Mouse (Mus musculus) liver, embryonic 16.5 days (tissue): ENCODE results near the gene Cnot1. TPM values are rescaled to one million over a fixed set of nuclear protein-coding genes. Genes with fewer than 3 reads are reported as not detected.

Experiments used
- ATAC-seq: fragments of 200-750 bp; cut with Nextera tagmentation; 2 replicates; pipeline ENCODE4 v1.8.0; 2017; ENCODE audit warnings: low read depth, mild to moderate bottlenecking, moderate number of reproducible peaks, moderate library complexity
- H3K27ac ChIP-seq: fragments of 300-500 bp; sonication (generic); 2 replicates; pipeline ENCODE4 v1.5.1; 2014; ENCODE audit warnings: mild to moderate bottlenecking, low read length
- H3K27me3 ChIP-seq: fragments of 300-500 bp; sonication (generic); 2 replicates; pipeline ENCODE4 v1.6.1; 2014; ENCODE audit warnings: low read depth, low read length, mixed read lengths; ENCODE audit not compliant: control insufficient read depth, insufficient read depth
- H3K36me3 ChIP-seq: fragments of 300-500 bp; sonication (generic); 2 replicates; pipeline ENCODE4 v1.6.1; 2014; ENCODE audit warnings: mild to moderate bottlenecking; ENCODE audit not compliant: control insufficient read depth, insufficient read depth
- H3K4me1 ChIP-seq: fragments of 300-500 bp; sonication (generic); 2 replicates; pipeline ENCODE4 v1.6.1; 2014; ENCODE audit warnings: low read depth, low read length, mixed read lengths; ENCODE audit not compliant: control insufficient read depth
- H3K4me2 ChIP-seq: fragments of 300-500 bp; sonication (generic); 2 replicates; pipeline ENCODE4 v1.6.1; 2014; ENCODE audit warnings: low read depth, low read length, mixed read lengths
- H3K4me3 ChIP-seq: fragments of 300-500 bp; sonication (generic); 2 replicates; pipeline ENCODE4 v1.5.1; 2014; ENCODE audit warnings: low read depth, mild to moderate bottlenecking, low read length
- H3K9ac ChIP-seq: fragments of 300-500 bp; sonication (generic); 2 replicates; pipeline ENCODE4 v1.6.1; 2014; ENCODE audit warnings: low read depth, low read length
- H3K9me3 ChIP-seq: fragments of 300-500 bp; sonication (generic); replicated peaks from 2 replicates; pipeline ENCODE4 v1.6.1; 2016; ENCODE audit warnings: low read length; ENCODE audit not compliant: control insufficient read depth
- WGBS: fragments of 180-500 bp; shearing (Covaris S2); extraction: QIAGEN DNeasy Blood & Tissue Kit; methylation state at CpG from one replicate; pipeline ENCODE4 v1.1.7; 2014; ENCODE audit not compliant: insufficient replicate concordance; 5-methylcytosine and 5-hydroxymethylcytosine counted together
- polyA plus RNA-seq: library from polyadenylated mRNA; unstranded; fragments of >200 nt; fragmentation: Nextera tagmentation; extraction: Ambion mirVana; gene quantifications from 2 replicates; pipeline ENCODE4 v1.2.1, GENCODE M21; 2015

The Cnot1 gene
- polyA plus RNA-seq, 1 experiment from 2014 or later: 30.6 TPM

GRCm38 (mm10) chr8:95696661-95697060, 110.6 kb downstream of the Cnot1 start:
- no peaks in the 10 kb centered on the region for H3K4me1 ChIP-seq
- H3K27me3 ChIP-seq: peaks cover 29% of the 10 kb centered on the region
- H3K4me2 ChIP-seq: no peak overlapping the region
- H3K36me3 ChIP-seq: no peaks in the 10 kb centered on the region
- no peak overlapping the region for H3K4me3 ChIP-seq
- H3K9me3 ChIP-seq: no peaks in the 10 kb centered on the region
- no peak overlapping the region for H3K9ac ChIP-seq
- WGBS: 58% methylated on average over 8 of the region's 8 CpGs
- no peak overlapping the region for H3K27ac ChIP-seq
- no peak for ATAC-seq

- WGBS: 15% methylated on average over 6 of the region's 6 CpGs
- no peak overlapping the region for H3K27ac ChIP-seq
- H3K36me3 ChIP-seq: no peaks in the 10 kb centered on the region
- no peak for ATAC-seq
- H3K4me1 ChIP-seq: no peaks in the 10 kb centered on the region
- H3K27me3 ChIP-seq: peaks cover 26% of the 10 kb centered on the region
- no peaks in the 10 kb centered on the region for H3K9me3 ChIP-seq
- no peak overlapping the region for H3K9ac ChIP-seq
- H3K4me2 ChIP-seq: no peak overlapping the region
- H3K4me3 ChIP-seq: no peak overlapping the region
Observed at GRCm38 (mm10) chr8:95694631-95695030, 112.6 kb downstream of the Cnot1 start.

GRCm38 (mm10) chr8:95690929-95691541, 116.2 kb downstream of the Cnot1 start:
- H3K36me3 ChIP-seq: no peaks in the 10 kb centered on the region
- H3K9me3 ChIP-seq: no peaks in the 10 kb centered on the region
- no peak for ATAC-seq
- 44% methylated on average over 13 of the region's 13 CpGs for WGBS
- H3K9ac ChIP-seq: no peak overlapping the region
- no peak overlapping the region for H3K4me3 ChIP-seq
- no peak overlapping the region for H3K27ac ChIP-seq
- H3K4me2 ChIP-seq: no peak overlapping the region
- H3K27me3 ChIP-seq: peaks cover 13% of the 10 kb centered on the region
- no peaks in the 10 kb centered on the region for H3K4me1 ChIP-seq

GRCm38 (mm10) chr8:95688073-95688672, 119.1 kb downstream of the Cnot1 start:
- Histone ChIP-seq H3K4me2 (no peak overlapping the region), H3K27me3 (no peaks in the 10 kb centered on the region; the same call in 1 of the 2 replicates), H3K4me1 (no peaks in the 10 kb centered on the region), H3K27ac (no peak overlapping the region), H3K9ac (no peak overlapping the region), H3K4me3 (no peak overlapping the region), H3K9me3 (no peaks in the 10 kb centered on the region), H3K36me3 (no peaks in the 10 kb centered on the region)
- no peak for ATAC-seq
- WGBS: 64% methylated on average over 10 of the region's 10 CpGs

GRCm38 (mm10) chr8:95678024-95678611, 129.1 kb downstream of the Cnot1 start:
- no peaks in the 10 kb centered on the region; the same call in 1 of the 2 replicates for H3K4me1 ChIP-seq
- H3K27me3 ChIP-seq: peaks cover 60% of the 10 kb centered on the region
- no peaks in the 10 kb centered on the region for H3K36me3 ChIP-seq
- under 1% methylated on average over 62 of the region's 70 CpGs for whole genome bisulfite sequencing
- H3K4me3 ChIP-seq: peak overlapping the region; percentile 49
- H3K9me3 ChIP-seq: no peaks in the 10 kb centered on the region
- peak overlapping the region; percentile 67 for H3K4me2 ChIP-seq
- no peak overlapping the region for H3K27ac ChIP-seq
- no peak overlapping the region for H3K9ac ChIP-seq
- no peak for ATAC-seq

- no peak overlapping the region for H3K27ac ChIP-seq
- H3K4me3 ChIP-seq: peak overlapping the region; percentile 49
- no peaks in the 10 kb centered on the region for H3K9me3 ChIP-seq
- H3K4me1 ChIP-seq: no peaks in the 10 kb centered on the region; the same call in 1 of the 2 replicates
- WGBS: 2% methylated on average over 39 of the region's 48 CpGs
- peaks cover 62% of the 10 kb centered on the region for H3K27me3 ChIP-seq
- peak overlapping the region; percentile 67 for H3K4me2 ChIP-seq
- H3K36me3 ChIP-seq: no peaks in the 10 kb centered on the region
- ATAC-seq: no peak
- H3K9ac ChIP-seq: no peak overlapping the region
Observed at GRCm38 (mm10) chr8:95677591-95678023, 129.7 kb downstream of the Cnot1 start.

GRCm38 (mm10) chr8:95676631-95677030, 130.6 kb downstream of the Cnot1 start, which contains the start of gene Ndrg4:
Gene Ndrg4 (plus strand): TSS chr8:95676980.
- peak within 1 kb of the TSS; percentile 67 for H3K4me2 ChIP-seq
- H3K9me3 ChIP-seq: no peaks in the 10 kb centered on the region
- H3K27me3 ChIP-seq: peaks cover 58% of the 10 kb centered on the region
- 40% methylated on average over 9 of the region's 9 CpGs for WGBS
- no peak for ATAC-seq
- no peak within 1 kb of the TSS for H3K9ac ChIP-seq
- no peaks in the 10 kb centered on the region; the same call in 1 of the 2 replicates for H3K4me1 ChIP-seq
- H3K27ac ChIP-seq: no peak within 1 kb of the TSS
- H3K4me3 ChIP-seq: peak within 1 kb of the TSS; percentile 49
- H3K36me3 ChIP-seq: no peaks in the 10 kb centered on the region

- no peaks in the 10 kb centered on the region for H3K36me3 ChIP-seq
Observed at GRCm38 (mm10) chr8:95672811-95673210, 134.5 kb downstream of the Cnot1 start.

GRCm38 (mm10) chr8:95671861-95672260, 135.4 kb downstream of the Cnot1 start:
- Histone ChIP-seq H3K4me3 (no peak overlapping the region), H3K9me3 (no peaks in the 10 kb centered on the region), H3K27me3 (peaks cover 19% of the 10 kb centered on the region), H3K4me1 (no peaks in the 10 kb centered on the region), H3K27ac (no peak overlapping the region), H3K36me3 (no peaks in the 10 kb centered on the region), H3K4me2 (no peak overlapping the region), H3K9ac (no peak overlapping the region)
- no peak for ATAC-seq
- 68% methylated on average over 6 of the region's 6 CpGs for WGBS

More at GRCm38 (mm10) chr8:95672811-95673210, 134.5 kb downstream of the Cnot1 start:
- WGBS: 35% methylated on average over 5 of the region's 5 CpGs
- Histone ChIP-seq H3K4me2 (no peak overlapping the region), H3K27ac (no peak overlapping the region), H3K9ac (no peak overlapping the region), H3K4me3 (no peak overlapping the region), H3K27me3 (peaks cover 28% of the 10 kb centered on the region), H3K4me1 (no peaks in the 10 kb centered on the region; the same call in 1 of the 2 replicates), H3K9me3 (no peaks in the 10 kb centered on the region)
- ATAC-seq: no peak
